Mouse (Mus musculus): ENCODE data around the gene Lrrc8b.
A peak's percentile ranks its signal among the peaks of the same experiment; 100 is the strongest.

Lrrc8b gene

GRCm38 (mm10) chr5:105517992-105518625 is 102.5 kb downstream of the Lrrc8b start:
- no peak for DNase-seq (ENCODE audit: low spot score in 2 of 2)

DNA sequence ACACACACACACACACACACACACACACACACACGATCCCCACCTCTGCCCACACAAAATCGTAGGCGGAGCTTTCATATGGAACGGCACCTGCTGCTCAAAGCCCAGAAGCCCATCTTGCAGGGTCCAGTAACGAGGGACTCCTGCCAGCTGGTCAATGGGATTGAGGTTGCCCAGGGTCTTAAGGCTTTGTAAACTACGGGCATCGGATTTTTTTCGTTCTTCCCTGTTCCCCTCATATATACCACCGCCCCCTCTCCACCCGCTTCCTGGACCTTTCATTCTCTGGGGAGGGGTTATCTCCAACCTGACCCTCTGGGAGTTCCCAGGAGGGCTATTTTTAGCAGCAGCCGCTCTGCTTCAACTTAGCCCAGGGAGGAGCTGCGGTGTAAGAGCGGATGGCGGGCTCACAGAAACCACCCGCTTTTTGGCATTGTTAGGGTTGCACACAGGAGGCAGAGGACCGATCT is 103.1 kb downstream of the Lrrc8b start:
- DNase-seq (ENCODE audit: low spot score in 2 of 2), result peak; percentile 57

DNA sequence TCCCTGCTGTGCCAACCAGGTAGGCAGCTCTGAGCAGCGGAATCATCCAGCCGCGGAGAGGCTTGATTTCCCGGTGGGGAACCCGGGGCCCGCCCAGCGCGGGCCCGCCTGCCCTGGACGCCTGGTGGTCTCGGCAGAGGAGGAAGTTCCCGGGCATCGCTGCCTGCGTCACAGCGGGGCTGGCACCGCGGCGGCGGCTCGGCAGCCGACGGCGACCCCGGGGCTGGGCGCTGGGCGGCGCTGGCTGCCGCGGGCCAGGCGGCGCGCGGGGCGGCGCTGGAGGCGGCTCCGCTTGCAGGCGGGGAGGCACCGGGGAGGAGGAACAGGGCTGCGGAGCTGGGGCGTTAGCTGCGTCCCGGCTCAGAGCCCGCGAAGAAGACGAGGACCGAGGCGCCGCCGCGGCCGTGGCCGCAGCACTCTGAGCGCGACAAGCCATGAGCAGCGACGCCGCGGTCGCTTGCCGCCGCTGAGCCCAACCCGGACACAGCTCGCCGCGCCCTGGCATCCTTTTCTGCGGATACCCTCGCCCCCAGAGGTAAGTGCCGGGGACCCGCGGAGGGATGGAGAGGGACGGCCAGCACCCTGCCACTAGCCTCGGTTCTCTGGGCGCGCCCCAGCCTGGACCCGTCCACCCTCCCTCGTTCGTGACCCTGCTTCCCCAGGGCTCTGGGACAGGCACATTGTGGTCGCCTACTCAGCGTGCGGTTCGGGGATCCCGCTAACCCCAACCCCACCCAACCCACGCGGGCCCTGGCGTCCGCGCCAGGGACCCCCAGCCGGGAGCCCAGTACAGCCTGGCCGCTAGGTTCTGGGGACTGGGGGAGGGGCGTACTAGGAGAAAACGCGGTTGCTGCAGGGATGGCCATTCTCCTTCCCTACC is 103.8 kb downstream of the Lrrc8b start, which contains the start of gene Lrrc8c:
Gene Lrrc8c (plus strand): TSS at position 293 of the 880 bp plus-strand sequence.
- peak; percentile 88 to 91 for DNase-seq (ENCODE audit: low spot score in 2 of 2)

GRCm38 (mm10) chr5:105519976-105520300 is 104.4 kb downstream of the Lrrc8b start:
- DNase-seq (ENCODE audit: low spot score in 2 of 2), result no peak

DNA sequence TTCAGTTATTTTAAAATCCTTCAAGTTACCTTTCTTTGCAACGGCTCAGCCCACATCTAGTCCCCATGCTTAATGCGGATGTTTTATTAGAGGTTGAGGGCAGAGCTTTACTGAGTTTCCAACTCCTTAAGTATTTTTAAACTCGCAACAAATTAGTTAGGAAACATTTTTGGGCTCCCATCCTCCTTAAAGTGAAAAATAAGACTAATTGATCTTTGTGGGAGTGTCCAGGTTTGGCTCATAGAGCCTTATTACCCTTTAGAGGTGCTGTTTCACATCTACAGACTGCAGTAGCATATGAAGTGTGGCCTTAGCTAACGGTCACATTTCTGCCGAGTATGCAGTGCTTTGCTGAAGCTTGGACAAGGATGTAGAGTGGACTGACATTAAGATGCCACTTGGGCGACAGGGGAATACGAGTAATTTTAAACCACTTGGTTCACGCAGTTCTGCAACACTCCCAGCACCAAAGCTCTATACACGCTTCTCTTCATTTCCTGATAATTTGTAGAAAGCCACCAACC is 104.9 kb downstream of the Lrrc8b start:
- no peak for DNase-seq (ENCODE audit: low spot score in 2 of 2)

GRCm38 (mm10) chr5:105523452-105523851 is 107.9 kb downstream of the Lrrc8b start:
- no peak for DNase-seq (ENCODE audit: low spot score in 2 of 2)

DNA sequence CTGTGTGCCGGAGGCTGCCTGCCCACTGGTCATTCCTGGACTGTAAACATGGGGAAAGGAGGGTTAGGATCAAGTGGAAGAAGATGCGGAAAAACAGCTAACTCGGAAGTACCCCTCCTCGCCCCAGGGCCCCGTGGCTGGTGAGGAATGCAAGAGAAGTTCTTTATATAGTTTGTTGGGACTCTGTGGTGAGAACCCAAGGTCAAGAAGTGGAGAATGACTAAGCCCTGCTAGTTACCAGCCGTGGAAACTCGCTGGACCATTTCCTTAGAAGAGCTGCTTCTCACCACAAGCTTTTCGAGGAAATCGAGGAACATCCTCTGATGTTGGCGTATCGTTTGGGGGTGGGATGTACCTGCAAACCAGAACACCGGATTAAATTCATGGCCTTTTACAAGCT is 109.4 kb downstream of the Lrrc8b start:
- DNase-seq (ENCODE audit: low spot score in 2 of 2), result no peak

- DNase-seq (ENCODE audit: low spot score in 2 of 2), result no peak
Observed at GRCm38 (mm10) chr5:105526107-105526645, 110.6 kb downstream of the Lrrc8b start.

DNA sequence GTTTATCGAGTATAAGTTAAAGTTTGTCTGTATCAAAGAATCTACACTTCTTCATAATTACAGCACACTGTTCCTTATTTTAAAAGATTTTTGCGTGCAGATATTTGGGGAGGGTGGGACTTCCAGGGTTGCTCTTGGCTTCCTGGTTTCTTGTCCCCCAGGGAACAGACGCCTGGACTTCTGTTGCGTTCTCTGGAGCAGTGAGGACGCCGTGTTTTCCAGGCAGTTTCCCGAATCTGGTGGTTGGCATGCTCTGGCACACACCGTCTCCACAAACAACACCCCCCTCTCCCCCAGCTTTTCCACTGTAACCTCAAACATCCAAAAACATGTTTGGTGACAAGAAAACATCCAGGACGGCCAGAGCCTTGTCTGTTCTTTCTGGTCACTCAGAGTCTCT is 111.2 kb downstream of the Lrrc8b start:
- DNase-seq (ENCODE audit: low spot score in 2 of 2), result no peak

GRCm38 (mm10) chr5:105527477-105528331 is 112.1 kb downstream of the Lrrc8b start:
- no peak for DNase-seq (ENCODE audit: low spot score in 2 of 2)

DNA sequence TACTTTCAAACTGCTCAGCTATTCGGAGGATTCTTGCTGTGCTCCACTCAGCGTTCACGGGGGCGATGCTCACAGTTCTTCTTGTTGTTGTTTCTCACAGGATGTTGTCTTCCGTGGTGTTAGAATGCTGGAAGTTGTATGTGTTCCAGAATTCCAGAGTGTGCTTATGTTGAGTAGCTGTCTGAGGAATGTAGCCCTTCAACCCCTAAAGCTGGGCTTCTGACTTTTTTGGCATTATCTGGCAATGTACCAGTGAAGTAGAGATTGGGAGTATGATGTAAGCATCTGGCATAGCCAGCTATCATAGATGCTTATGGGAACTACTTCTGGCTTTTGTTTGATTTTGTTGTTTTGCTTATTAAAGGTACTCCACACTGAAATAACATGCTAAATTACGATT is 115.0 kb downstream of the Lrrc8b start:
- no peak for DNase-seq (ENCODE audit: low spot score in 2 of 2)

DNA sequence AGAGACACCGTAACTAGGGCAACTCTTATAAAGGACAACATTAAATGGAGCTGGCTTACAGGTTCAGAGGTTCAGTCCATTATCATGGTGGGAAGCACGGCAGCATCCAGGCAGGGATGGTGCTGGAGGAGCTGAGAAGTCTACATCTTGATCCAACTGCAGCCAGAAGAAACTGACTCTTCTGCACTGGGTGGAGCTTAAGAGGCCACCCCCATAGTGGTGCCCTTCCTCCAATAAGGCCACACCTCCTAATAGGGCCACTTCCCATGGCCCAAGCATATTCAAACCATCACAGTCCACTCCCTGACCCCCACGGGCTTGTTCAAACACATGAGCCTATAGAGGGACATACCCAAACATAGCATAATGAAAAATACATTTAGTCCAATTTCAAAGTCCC is 119.6 kb downstream of the Lrrc8b start:
- no peak for DNase-seq (ENCODE audit: low spot score in 2 of 2)

GRCm38 (mm10) chr5:105536172-105536571 is 120.6 kb downstream of the Lrrc8b start:
- no peak for DNase-seq (ENCODE audit: low spot score in 2 of 2)

DNA sequence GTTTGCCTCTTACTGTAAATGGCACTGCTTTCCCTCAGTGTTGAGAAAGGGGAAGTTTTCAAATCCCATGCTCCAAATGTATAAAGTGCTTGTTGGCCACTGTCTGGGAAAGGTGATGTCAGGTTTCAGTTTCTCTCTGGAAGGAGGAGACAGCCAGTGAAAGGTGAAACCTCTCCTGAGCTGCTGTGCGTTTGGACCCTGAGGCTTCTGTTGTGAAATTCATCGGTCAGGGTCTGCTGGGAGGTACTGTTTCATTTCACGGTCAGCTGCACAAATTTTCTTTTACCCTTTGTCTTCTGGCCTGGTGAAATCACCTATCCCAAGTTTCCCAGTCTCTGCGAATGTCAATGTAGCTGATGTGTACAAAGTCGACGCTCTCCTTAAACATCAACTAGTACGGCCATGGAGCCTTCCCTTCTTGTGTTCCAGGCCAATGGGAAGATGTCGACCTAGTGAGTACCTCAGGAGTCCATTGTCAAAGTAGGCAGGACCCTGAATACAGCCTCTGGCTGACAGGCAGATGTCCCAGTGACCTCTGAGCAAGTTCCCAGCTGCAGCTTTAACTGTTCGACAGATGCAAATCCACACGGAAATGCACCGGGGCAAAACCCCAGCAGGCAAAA is 121.6 kb downstream of the Lrrc8b start:
- DNase-seq (ENCODE audit: low spot score in 2 of 2), result no peak

All from thymus, postnatal 10 days (tissue).